Mouse (Mus musculus) CH12.LX (cell line): ENCODE results near the gene Mdm4. TPM values are rescaled to one million over a fixed set of nuclear protein-coding genes. Genes with fewer than 3 reads are reported as not detected.

Source experiments
- DNase-seq: peaks from one replicate; pipeline ENCODE4 v3.0.0-alpha.2; 2013; ENCODE audit errors: extremely low read depth
- H3K27ac ChIP-seq: 2 replicates; pipeline ENCODE4 v1.5.1; 2012; ENCODE audit warnings: low read depth, mild to moderate bottlenecking, control low read depth, moderate library complexity; ENCODE audit not compliant: insufficient read depth
- H3K27me3 ChIP-seq: replicated peaks from 2 replicates; pipeline ENCODE3; 2012; ENCODE audit warnings: inconsistent platforms
- H3K36me3 ChIP-seq, 2 experiments: replicated peaks in 1 of 2; 2 replicates each; pipeline versions ENCODE3 to v1.6.1; 2012; ENCODE audit warnings: inconsistent platforms in 1 of 2, low read length in 1 of 2, mild to moderate bottlenecking in 1 of 2, mixed read lengths in 1 of 2, moderate library complexity in 1 of 2; ENCODE audit not compliant: control insufficient read depth in 1 of 2, insufficient read depth in 1 of 2
- H3K4me1 ChIP-seq, 2 experiments: 2 replicates each; pipeline ENCODE4 v1.6.1; 2012; ENCODE audit warnings: inconsistent platforms in 1 of 2, moderate library complexity in 1 of 2; ENCODE audit not compliant: insufficient read depth in 2 of 2, control insufficient read depth in 1 of 2
- H3K4me2 ChIP-seq: 2 replicates; pipeline ENCODE4 v1.6.1; 2012; ENCODE audit warnings: low read depth, mild to moderate bottlenecking, control low read depth; ENCODE audit not compliant: poor library complexity, insufficient read depth, severe bottlenecking
- H3K4me3 ChIP-seq, 3 experiments: fragments of 150-350 bp in 1 of 3; sonication (generic) in 1 of 3; replicated peaks in 1 of 3; 2 replicates each; pipeline versions ENCODE3 to v1.5.1; 2011 to 2012; ENCODE audit warnings: low read depth in 2 of 3, low read length in 2 of 3, mild to moderate bottlenecking in 2 of 3, moderate library complexity in 2 of 3, control low read depth in 1 of 3, improper control_type of control experiment in 1 of 3, inconsistent platforms in 1 of 3, mixed read lengths in 1 of 3; ENCODE audit not compliant: poor library complexity in 1 of 3
- H3K79me2 ChIP-seq: replicated peaks from 2 replicates; pipeline ENCODE4 v1.6.1; 2012; ENCODE audit warnings: mild to moderate bottlenecking, moderate library complexity; ENCODE audit not compliant: control insufficient read depth, poor library complexity, insufficient read depth, severe bottlenecking; ENCODE audit errors: extremely low read depth
- H3K9ac ChIP-seq: 2 replicates; pipeline ENCODE4 v1.6.1; 2012; ENCODE audit warnings: low read depth, mild to moderate bottlenecking, control low read depth, moderate library complexity; ENCODE audit not compliant: insufficient read depth
- H3K9me3 ChIP-seq: replicated peaks from 2 replicates; pipeline ENCODE3; 2012; ENCODE audit warnings: low read length, inconsistent platforms, mixed read lengths
- CHD1 ChIP-seq: IDR thresholded peaks from 2 replicates; pipeline ENCODE4 v1.6.1; 2012; ENCODE audit warnings: low read depth, low read length, improper control_type of control experiment, inconsistent platforms
- CTCF ChIP-seq, 2 experiments: IDR thresholded peaks in 1 of 2; conservative IDR thresholded peaks in 1 of 2; 2 replicates each; pipeline ENCODE4 v1.5.1; 2011 to 2012; ENCODE audit warnings: low read depth in 2 of 2, low read length in 2 of 2, improper control_type of control experiment in 1 of 2, inconsistent platforms in 1 of 2, mild to moderate bottlenecking in 1 of 2, moderate library complexity in 1 of 2
- E2F4 ChIP-seq: IDR thresholded peaks from 2 replicates; pipeline ENCODE4 v1.6.1; 2011; ENCODE audit warnings: low read depth, low read length, improper control_type of control experiment; ENCODE audit not compliant: insufficient replicate concordance
- ELF1 ChIP-seq: IDR thresholded peaks from 2 replicates; pipeline ENCODE4 v1.6.1; 2014; ENCODE audit warnings: low read depth, mild to moderate bottlenecking, inconsistent platforms, low read length, improper control_type of control experiment
- EP300 ChIP-seq: IDR thresholded peaks from 2 replicates; pipeline ENCODE4 v1.6.1; 2011; ENCODE audit warnings: low read length, improper control_type of control experiment
- ETS1 ChIP-seq: conservative IDR thresholded peaks from 2 replicates; pipeline ENCODE4 v1.6.1; 2012; ENCODE audit warnings: low read depth, mild to moderate bottlenecking, inconsistent platforms, low read length, improper control_type of control experiment, moderate library complexity
- HCFC1 ChIP-seq: IDR thresholded peaks from 2 replicates; pipeline ENCODE4 v1.6.1; 2012; ENCODE audit warnings: low read depth, mild to moderate bottlenecking, inconsistent platforms, low read length, improper control_type of control experiment
- IRF4 ChIP-seq: IDR thresholded peaks from 2 replicates; pipeline ENCODE4 v1.6.1; 2014; ENCODE audit warnings: low read depth, mild to moderate bottlenecking, inconsistent platforms, low read length, improper control_type of control experiment
- JUN ChIP-seq: IDR thresholded peaks from 2 replicates; pipeline ENCODE4 v1.6.1; 2011; ENCODE audit warnings: low read depth, mild to moderate bottlenecking, low read length, improper control_type of control experiment, moderate library complexity; ENCODE audit not compliant: insufficient read depth
- JUND ChIP-seq: conservative IDR thresholded peaks from 2 replicates; pipeline ENCODE4 v1.6.1; 2011; ENCODE audit warnings: low read depth, low read length, improper control_type of control experiment
- KAT2A ChIP-seq: IDR thresholded peaks from 2 replicates; pipeline ENCODE4 v1.6.1; 2012; ENCODE audit warnings: low read length, improper control_type of control experiment, inconsistent platforms; ENCODE audit not compliant: insufficient replicate concordance
- MAFK ChIP-seq: IDR thresholded peaks from 2 replicates; pipeline ENCODE4 v1.6.1; 2011; ENCODE audit warnings: low read length, improper control_type of control experiment; ENCODE audit not compliant: insufficient replicate concordance
- MAX ChIP-seq: IDR thresholded peaks from 2 replicates; pipeline ENCODE4 v1.6.1; 2011; ENCODE audit warnings: low read length, improper control_type of control experiment
- MAZ ChIP-seq: IDR thresholded peaks from 2 replicates; pipeline ENCODE4 v1.6.1; 2012; ENCODE audit warnings: low read depth, mild to moderate bottlenecking, inconsistent platforms, low read length, improper control_type of control experiment, moderate library complexity
- MEF2A ChIP-seq: IDR thresholded peaks from 2 replicates; pipeline ENCODE4 v1.6.1; 2014; ENCODE audit warnings: low read depth, mild to moderate bottlenecking, inconsistent platforms, low read length, improper control_type of control experiment, borderline replicate concordance
- NELFE ChIP-seq: IDR thresholded peaks from 2 replicates; pipeline ENCODE4 v1.6.1; 2011; ENCODE audit warnings: low read depth, low read length, improper control_type of control experiment
- NRF1 ChIP-seq: IDR thresholded peaks from 2 replicates; pipeline ENCODE4 v1.6.1; 2014; ENCODE audit warnings: low read depth, mild to moderate bottlenecking, inconsistent platforms, low read length, improper control_type of control experiment, moderate library complexity
- PAX5 ChIP-seq: IDR thresholded peaks from 2 replicates; pipeline ENCODE4 v1.6.1; 2012; ENCODE audit warnings: low read length, inconsistent platforms, mixed read lengths
- POLR2A ChIP-seq: IDR thresholded peaks from 2 replicates; pipeline ENCODE4 v1.6.1; 2011; ENCODE audit warnings: low read depth, mild to moderate bottlenecking, improper control_type of control experiment, low read length
- RAD21 ChIP-seq: IDR thresholded peaks from 2 replicates; pipeline ENCODE4 v1.6.1; 2011; ENCODE audit warnings: low read depth, mild to moderate bottlenecking, low read length, improper control_type of control experiment, moderate library complexity
- SMC3 ChIP-seq: IDR thresholded peaks from 2 replicates; pipeline ENCODE4 v1.6.1; 2011; ENCODE audit warnings: low read depth, low read length, improper control_type of control experiment
- TBP ChIP-seq: conservative IDR thresholded peaks from 2 replicates; pipeline ENCODE4 v1.6.1; 2011; ENCODE audit warnings: low read depth, low read length, improper control_type of control experiment
- UBTF ChIP-seq: IDR thresholded peaks from 2 replicates; pipeline ENCODE4 v1.6.1; 2012; ENCODE audit warnings: low read depth, mild to moderate bottlenecking, inconsistent platforms, low read length, improper control_type of control experiment, moderate library complexity
- USF1 ChIP-seq: IDR thresholded peaks from 2 replicates; pipeline ENCODE4 v1.6.1; 2014; ENCODE audit warnings: low read depth, mild to moderate bottlenecking, inconsistent platforms, low read length, improper control_type of control experiment
- USF2 ChIP-seq: conservative IDR thresholded peaks from 2 replicates; pipeline ENCODE4 v1.6.1; 2011; ENCODE audit warnings: low read depth, low read length, improper control_type of control experiment
- ZC3H11A ChIP-seq: IDR thresholded peaks from 2 replicates; pipeline ENCODE4 v1.6.1; 2012; ENCODE audit warnings: low read depth, mild to moderate bottlenecking, inconsistent platforms, low read length, improper control_type of control experiment
- ZKSCAN1 ChIP-seq: IDR thresholded peaks from 2 replicates; pipeline ENCODE4 v1.6.1; 2012; ENCODE audit warnings: low read depth, inconsistent platforms, low read length, improper control_type of control experiment, borderline replicate concordance
- ZMIZ1 ChIP-seq: IDR thresholded peaks from 2 replicates; pipeline ENCODE4 v1.6.1; 2012; ENCODE audit warnings: low read depth, mild to moderate bottlenecking, inconsistent platforms, low read length, improper control_type of control experiment
- ZNF384 ChIP-seq: IDR thresholded peaks from 2 replicates; pipeline ENCODE4 v1.6.1; 2012; ENCODE audit warnings: low read depth, low read length, improper control_type of control experiment, inconsistent platforms
- dilution Hi-C: fragments of 300-500 bp; cut with MboI; formaldehyde crosslinking; loops from 2 replicates; pipeline ENCODE4 v1.14.3; 2020; ENCODE audit warnings: low sequenced_read_pairs; ENCODE audit not compliant: extremely low pct_unique_long_range_greater_than_20kb, extremely low pct_ligation_motif_present
- in situ Hi-C: fragments of 300-500 bp; cut with MboI; formaldehyde crosslinking; loops from 3 replicates; pipeline ENCODE4 v1.14.3; 2019; ENCODE audit warnings: low sequenced_read_pairs, low pct_ligation_motif_present, low pct_unique_long_range_greater_than_20kb, mixed read lengths
- polyA plus RNA-seq: library from polyadenylated mRNA; unstranded; fragments of >175 nt; gene quantifications from 2 replicates; pipeline ENCODE4 v1.2.1, GENCODE M21; 2012; ENCODE audit warnings: low read depth; ENCODE audit not compliant: insufficient read length
- total RNA-seq, 2 experiments: library from RNA; depleted of rRNA; stranded (reverse); fragments of 300-350 nt in 1 of 2; fragments of >200 nt in 1 of 2; gene quantifications; 2 replicates each; pipeline ENCODE4 v1.2.3; 2012 to 2014

Mdm4 gene
- total and polyA plus RNA-seq, 3 experiments, result 66.5 to 107 (median 78.9) TPM

- no peak for TF ChIP-seq JUN
- TF ChIP-seq MAZ, result no peak
- TF ChIP-seq CTCF (conservative IDR thresholded peaks at IDR 0.05 in 1 of 2, IDR thresholded peaks at IDR 0.05 in 1 of 2; ENCODE audit: low read depth in 2 of 2, low read length in 2 of 2), result peak; percentile 9 to 56; a peak in 2 of 4 replicates
- no peak for TF ChIP-seq MAFK
- TF ChIP-seq HCFC1, result no peak
- Histone ChIP-seq H3K36me3 (peaks cover 43 to 66% of the 10 kb centered on the region in 2 experiments), H3K9me3 (no peaks in the 10 kb centered on the region), H3K9ac (peak overlapping the region; percentile 76; the same call in 1 of the 2 replicates), H3K27ac (peak overlapping the region; percentile 87), H3K4me3 (no peak overlapping the region), H3K79me2 (peaks cover 81% of the 10 kb centered on the region), H3K27me3 (no peaks in the 10 kb centered on the region), H3K4me2 (peak overlapping the region; percentile 21; the same call in 1 of the 2 replicates), H3K4me1 (peaks cover 8 to 53% of the 10 kb centered on the region in 2 experiments; a peak in 3 of 4 replicates)
- DNase-seq, result no peak
- dilution Hi-C loops (no loop called here), in situ Hi-C loops (no loop called here)
Observed at GRCm38 (mm10) chr1:133013331-133013730, 17.0 kb downstream of the Mdm4 start.

GRCm38 (mm10) chr1:133011955-133012841 lies 18.2 kb downstream of the Mdm4 start:
- DNase-seq, result peak; percentile 90
- Histone ChIP-seq H3K9me3 (no peaks in the 10 kb centered on the region), H3K4me1 (peaks cover 8 to 57% of the 10 kb centered on the region in 2 experiments; a peak in 3 of 4 replicates), H3K79me2 (peaks cover 84% of the 10 kb centered on the region), H3K27me3 (no peaks in the 10 kb centered on the region), H3K4me2 (no peak overlapping the region; the same call in 1 of the 2 replicates), H3K36me3 (peaks cover 50 to 68% of the 10 kb centered on the region in 2 experiments), H3K27ac (peak overlapping the region; percentile 87), H3K9ac (no peak overlapping the region; the same call in 1 of the 2 replicates), H3K4me3 (no peak overlapping the region)
- dilution Hi-C loops, result no loop called here
- in situ Hi-C loops, result no loop called here
- TF ChIP-seq IRF4, result peak; percentile 93
- no peak; the same call in 1 of the 2 replicates for TF ChIP-seq POLR2A
- TF ChIP-seq USF2, result no peak; the same call in 1 of the 2 replicates
- TF ChIP-seq E2F4, result no peak
- TF ChIP-seq UBTF, result no peak
- no peak for TF ChIP-seq PAX5
- TF ChIP-seq ZNF384, result peak; percentile 88
- TF ChIP-seq MAX, result no peak
- 0 out of 2 replicates have a peak, but pooled peaks have one; percentile 35 for TF ChIP-seq NRF1
- peak; percentile 50; the same call in 1 of the 2 replicates for TF ChIP-seq ELF1
- TF ChIP-seq MEF2A, result peak; percentile 92
- peak; percentile 36; the same call in 1 of the 2 replicates for TF ChIP-seq USF1
- peak; percentile 73; the same call in 1 of the 2 replicates for TF ChIP-seq TBP
- no peak for TF ChIP-seq SMC3
- no peak for TF ChIP-seq CHD1
- no peak for TF ChIP-seq CTCF (conservative IDR thresholded peaks at IDR 0.05 in 1 of 2, IDR thresholded peaks at IDR 0.05 in 1 of 2; ENCODE audit: low read depth in 2 of 2, low read length in 2 of 2)
- peak; percentile 85 for TF ChIP-seq ETS1
- TF ChIP-seq KAT2A, result no peak
- TF ChIP-seq MAFK, result peak; percentile 86
- no peak for TF ChIP-seq NELFE
- no peak for TF ChIP-seq RAD21
- TF ChIP-seq ZMIZ1, result no peak
- TF ChIP-seq HCFC1, result peak; percentile 18
- no peak for TF ChIP-seq MAZ
- no peak for TF ChIP-seq ZC3H11A
- peak; percentile 40; the same call in 1 of the 2 replicates for TF ChIP-seq JUN
- peak; percentile 68; the same call in 1 of the 2 replicates for TF ChIP-seq JUND
- peak; percentile 95 for TF ChIP-seq EP300
- no peak for TF ChIP-seq ZKSCAN1
